Mouse (Mus musculus): ENCODE data around the gene Pex1. TPM values are rescaled to one million over a fixed set of nuclear protein-coding genes. Genes with fewer than 3 reads are reported as not detected.

Gene Pex1
- polyA plus RNA-seq, 1 experiment: 23.4 TPM

- Histone ChIP-seq H3K9me3 (replicated peaks; ENCODE audit: control insufficient read depth, insufficient read depth, low read length, poor library complexity, severe bottlenecking) (no peaks in the 10 kb centered on the region), H3K4me3 (ENCODE audit: low read depth, low read length) (no peak overlapping the region), H3K9ac (ENCODE audit: low read depth, poor library complexity, severe bottlenecking) (no peak overlapping the region), H3K27me3 (ENCODE audit: control insufficient read depth, insufficient read depth, low read length, poor library complexity, severe bottlenecking) (no peaks in the 10 kb centered on the region), H3K4me1 (ENCODE audit: control insufficient read depth, insufficient read depth, low read length) (no peaks in the 10 kb centered on the region), H3K27ac (ENCODE audit: insufficient read depth, low read length) (no peak overlapping the region), H3K36me3 (ENCODE audit: control insufficient read depth, insufficient read depth, low read length, poor library complexity, severe bottlenecking) (peaks cover 4% of the 10 kb centered on the region; the same call in 1 of the 2 replicates)
- TF ChIP-seq POLR2A (IDR thresholded peaks at IDR 0.05; ENCODE audit: insufficient read depth, low read length) (no peak), EP300 (IDR thresholded peaks at IDR 0.05; ENCODE audit: insufficient read depth, low read depth, low read length) (no peak), CTCF (IDR thresholded peaks at IDR 0.05; ENCODE audit: low read depth, low read length) (no peak)
Observed at GRCm38 (mm10) chr5:3631512-3632271, 35.8 kb downstream of the Pex1 start.

- no peaks in the 10 kb centered on the region for H3K27me3 ChIP-seq (ENCODE audit: control insufficient read depth, insufficient read depth, low read length, poor library complexity, severe bottlenecking)
- H3K4me3 ChIP-seq (ENCODE audit: low read depth, low read length): no peak overlapping the region
- H3K9ac ChIP-seq (ENCODE audit: low read depth, poor library complexity, severe bottlenecking): no peak overlapping the region
- H3K9me3 ChIP-seq (replicated peaks; ENCODE audit: control insufficient read depth, insufficient read depth, low read length, poor library complexity, severe bottlenecking): no peaks in the 10 kb centered on the region
- H3K27ac ChIP-seq (ENCODE audit: insufficient read depth, low read length): no peak overlapping the region
- TF ChIP-seq CTCF (IDR thresholded peaks at IDR 0.05; ENCODE audit: low read depth, low read length) (no peak), POLR2A (IDR thresholded peaks at IDR 0.05; ENCODE audit: insufficient read depth, low read length) (no peak), EP300 (IDR thresholded peaks at IDR 0.05; ENCODE audit: insufficient read depth, low read depth, low read length) (no peak)
- no peaks in the 10 kb centered on the region for H3K4me1 ChIP-seq (ENCODE audit: control insufficient read depth, insufficient read depth, low read length)
- peaks cover 4% of the 10 kb centered on the region; the same call in 1 of the 2 replicates for H3K36me3 ChIP-seq (ENCODE audit: control insufficient read depth, insufficient read depth, low read length, poor library complexity, severe bottlenecking)
Observed at GRCm38 (mm10) chr5:3632285-3632684, 36.4 kb downstream of the Pex1 start.

GRCm38 (mm10) chr5:3633315-3633714 lies 37.4 kb downstream of the Pex1 start:
- Histone ChIP-seq H3K36me3 (ENCODE audit: control insufficient read depth, insufficient read depth, low read length, poor library complexity, severe bottlenecking) (peaks cover 4% of the 10 kb centered on the region; the same call in 1 of the 2 replicates), H3K27ac (ENCODE audit: insufficient read depth, low read length) (no peak overlapping the region), H3K4me3 (ENCODE audit: low read depth, low read length) (no peak overlapping the region), H3K9me3 (replicated peaks; ENCODE audit: control insufficient read depth, insufficient read depth, low read length, poor library complexity, severe bottlenecking) (no peaks in the 10 kb centered on the region), H3K27me3 (ENCODE audit: control insufficient read depth, insufficient read depth, low read length, poor library complexity, severe bottlenecking) (no peaks in the 10 kb centered on the region), H3K9ac (ENCODE audit: low read depth, poor library complexity, severe bottlenecking) (no peak overlapping the region), H3K4me1 (ENCODE audit: control insufficient read depth, insufficient read depth, low read length) (no peaks in the 10 kb centered on the region)
- TF ChIP-seq CTCF (IDR thresholded peaks at IDR 0.05; ENCODE audit: low read depth, low read length) (no peak), POLR2A (IDR thresholded peaks at IDR 0.05; ENCODE audit: insufficient read depth, low read length) (no peak), EP300 (IDR thresholded peaks at IDR 0.05; ENCODE audit: insufficient read depth, low read depth, low read length) (no peak)

GRCm38 (mm10) chr5:3633951-3634350 lies 38.1 kb downstream of the Pex1 start:
- H3K27ac ChIP-seq (ENCODE audit: insufficient read depth, low read length): no peak overlapping the region
- peaks cover 4% of the 10 kb centered on the region; the same call in 1 of the 2 replicates for H3K36me3 ChIP-seq (ENCODE audit: control insufficient read depth, insufficient read depth, low read length, poor library complexity, severe bottlenecking)
- H3K9ac ChIP-seq (ENCODE audit: low read depth, poor library complexity, severe bottlenecking): no peak overlapping the region
- no peak overlapping the region for H3K4me3 ChIP-seq (ENCODE audit: low read depth, low read length)
- H3K9me3 ChIP-seq (replicated peaks; ENCODE audit: control insufficient read depth, insufficient read depth, low read length, poor library complexity, severe bottlenecking): no peaks in the 10 kb centered on the region
- H3K4me1 ChIP-seq (ENCODE audit: control insufficient read depth, insufficient read depth, low read length): no peaks in the 10 kb centered on the region
- H3K27me3 ChIP-seq (ENCODE audit: control insufficient read depth, insufficient read depth, low read length, poor library complexity, severe bottlenecking): no peaks in the 10 kb centered on the region
- TF ChIP-seq POLR2A (IDR thresholded peaks at IDR 0.05; ENCODE audit: insufficient read depth, low read length): no peak
- peak; percentile 44 for TF ChIP-seq CTCF (IDR thresholded peaks at IDR 0.05; ENCODE audit: low read depth, low read length)

- H3K27me3 ChIP-seq (ENCODE audit: control insufficient read depth, insufficient read depth, low read length, poor library complexity, severe bottlenecking): no peaks in the 10 kb centered on the region
- no peaks in the 10 kb centered on the region for H3K9me3 ChIP-seq (replicated peaks; ENCODE audit: control insufficient read depth, insufficient read depth, low read length, poor library complexity, severe bottlenecking)
- TF ChIP-seq POLR2A (IDR thresholded peaks at IDR 0.05; ENCODE audit: insufficient read depth, low read length): no peak
- no peak for TF ChIP-seq EP300 (IDR thresholded peaks at IDR 0.05; ENCODE audit: insufficient read depth, low read depth, low read length)
- TF ChIP-seq CTCF (IDR thresholded peaks at IDR 0.05; ENCODE audit: low read depth, low read length): no peak
- H3K4me1 ChIP-seq (ENCODE audit: control insufficient read depth, insufficient read depth, low read length): no peaks in the 10 kb centered on the region
- peaks cover 4% of the 10 kb centered on the region; the same call in 1 of the 2 replicates for H3K36me3 ChIP-seq (ENCODE audit: control insufficient read depth, insufficient read depth, low read length, poor library complexity, severe bottlenecking)
- H3K9ac ChIP-seq (ENCODE audit: low read depth, poor library complexity, severe bottlenecking): no peak overlapping the region
- no peak overlapping the region for H3K27ac ChIP-seq (ENCODE audit: insufficient read depth, low read length)
- no peak overlapping the region for H3K4me3 ChIP-seq (ENCODE audit: low read depth, low read length)
Observed at GRCm38 (mm10) chr5:3635286-3635685, 39.4 kb downstream of the Pex1 start.

GRCm38 (mm10) chr5:3644621-3645020 lies 48.8 kb downstream of the Pex1 start:
- Histone ChIP-seq H3K9ac (ENCODE audit: low read depth, poor library complexity, severe bottlenecking) (no peak overlapping the region), H3K4me3 (ENCODE audit: low read depth, low read length) (no peak overlapping the region), H3K27ac (ENCODE audit: insufficient read depth, low read length) (no peak overlapping the region), H3K27me3 (ENCODE audit: control insufficient read depth, insufficient read depth, low read length, poor library complexity, severe bottlenecking) (no peaks in the 10 kb centered on the region), H3K4me1 (ENCODE audit: control insufficient read depth, insufficient read depth, low read length) (no peaks in the 10 kb centered on the region), H3K9me3 (replicated peaks; ENCODE audit: control insufficient read depth, insufficient read depth, low read length, poor library complexity, severe bottlenecking) (no peaks in the 10 kb centered on the region), H3K36me3 (ENCODE audit: control insufficient read depth, insufficient read depth, low read length, poor library complexity, severe bottlenecking) (peaks cover 29% of the 10 kb centered on the region)
- no peak for TF ChIP-seq EP300 (IDR thresholded peaks at IDR 0.05; ENCODE audit: insufficient read depth, low read depth, low read length)
- no peak for TF ChIP-seq CTCF (IDR thresholded peaks at IDR 0.05; ENCODE audit: low read depth, low read length)
- no peak for TF ChIP-seq POLR2A (IDR thresholded peaks at IDR 0.05; ENCODE audit: insufficient read depth, low read length)
